Mouse (Mus musculus) c-Kit-negative CD71-positive TER-119-positive erythroid progenitor cells, embryonic 14.5 days (primary cell): ENCODE measurements at regions not wholly inside any gene's neighbourhood (a gene's known extent, or its start where the extent isn't known, plus 50 kb on each side); places are given as distances from the start of the nearest gene placed in this dataset.
"Not testable (repeated sequence)": the region's sequence is repeated elsewhere in the genome, so short reads cannot be mapped to it uniquely, and the experiment has no call there.

ENCODE experiments used
- DNase-seq: peaks from one replicate; pipeline ENCODE4 v3.0.0-alpha.2; 2013; ENCODE audit warnings: low read depth, low spot score

DNA sequence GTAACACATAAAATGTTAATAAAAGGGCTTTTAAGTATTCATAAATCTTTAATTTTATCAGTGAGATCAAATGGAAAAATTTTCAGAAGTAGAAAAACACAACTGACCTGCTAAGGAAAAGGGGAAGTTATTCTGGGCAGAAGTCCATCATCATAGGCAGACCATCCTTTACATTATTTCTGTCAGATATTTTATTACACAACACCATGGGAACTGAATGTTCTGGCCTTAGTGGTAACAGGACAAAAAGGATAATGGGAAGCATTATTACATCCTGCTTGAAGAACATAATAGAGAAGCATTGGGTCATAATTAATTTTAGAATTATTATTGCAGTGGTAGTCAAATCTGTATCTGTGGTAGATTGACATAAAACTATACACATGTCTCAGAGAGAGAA, 603.5 kb upstream of the Gje1 start:
- no peak for DNase-seq

DNA sequence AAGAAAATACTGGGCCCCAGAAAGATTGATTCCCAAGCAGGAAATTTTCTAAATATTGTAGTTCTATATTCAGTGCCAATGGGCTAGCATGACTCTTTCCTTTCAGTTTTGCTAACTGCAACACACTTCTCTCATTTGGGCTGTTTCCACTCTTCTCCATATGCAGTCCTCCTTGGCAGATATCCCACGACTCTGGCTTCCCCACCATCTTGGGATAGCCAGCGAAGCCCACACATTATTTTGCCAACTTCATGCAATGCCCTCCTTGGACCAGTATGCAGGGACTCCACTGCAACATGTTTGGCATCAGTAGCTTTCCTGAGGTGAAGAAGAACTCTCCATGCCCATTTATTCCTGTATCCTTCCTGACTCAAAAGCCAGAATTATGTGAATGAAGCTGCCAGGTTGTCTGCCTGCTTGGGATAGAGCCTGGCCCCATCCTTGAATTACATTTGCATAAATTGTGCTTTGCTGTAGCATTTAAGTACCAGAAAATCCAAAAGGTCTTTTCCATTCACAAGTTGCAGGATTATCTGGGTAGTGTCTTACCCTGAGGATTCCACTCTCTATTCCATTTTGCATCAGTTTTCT, 599.1 kb upstream of the Gje1 start:
- DNase-seq = no peak

DNA sequence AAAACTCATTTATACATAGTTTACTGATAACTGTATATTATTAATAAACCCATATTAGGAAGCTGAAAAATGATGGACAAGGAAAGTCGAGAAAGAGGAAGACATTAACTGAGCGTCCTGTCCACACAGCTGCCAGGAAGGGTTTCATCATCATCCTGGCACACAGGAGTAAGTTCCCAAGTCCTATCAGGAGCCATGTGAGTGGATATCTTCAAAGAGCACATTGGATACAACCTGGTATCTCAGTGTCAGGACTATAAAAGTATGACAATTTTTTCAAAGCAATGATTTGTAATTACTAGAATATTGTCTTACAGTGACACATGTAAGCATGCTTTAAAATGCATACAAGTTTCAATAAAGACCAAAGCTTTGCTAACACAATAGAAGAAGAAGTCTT, 592.6 kb upstream of the Gje1 start:
- DNase-seq = no peak

DNA sequence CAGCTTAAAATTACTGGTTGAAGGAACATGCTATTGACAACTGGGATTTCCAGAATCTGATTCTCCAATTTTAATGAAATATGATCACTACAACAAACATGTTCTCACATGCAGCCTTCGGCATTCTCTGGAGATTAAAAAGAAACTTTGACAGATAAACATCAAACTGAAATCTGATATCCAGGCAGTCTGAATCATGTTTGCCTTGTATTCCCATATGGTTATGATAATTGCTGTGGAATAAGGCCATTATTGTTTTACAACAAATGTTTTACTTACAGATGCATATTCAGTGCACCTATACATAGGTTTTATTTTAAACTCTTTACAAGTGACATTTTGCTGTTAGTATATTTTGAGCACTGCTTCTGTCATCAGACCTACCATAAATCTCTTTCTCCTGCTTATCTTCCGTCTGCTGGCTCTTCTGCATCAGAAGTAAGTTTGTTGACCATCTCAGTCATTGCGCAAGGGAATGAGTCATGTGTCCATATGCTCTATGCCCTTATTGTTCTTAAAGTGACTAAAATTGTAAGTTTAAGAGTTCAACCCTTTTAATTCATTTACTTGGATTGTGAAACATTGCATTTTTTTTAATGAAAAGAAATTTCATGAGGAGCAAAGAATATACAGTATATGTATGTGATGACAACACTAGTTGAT, 587.9 kb upstream of the Gje1 start:
- no peak for DNase-seq

DNA sequence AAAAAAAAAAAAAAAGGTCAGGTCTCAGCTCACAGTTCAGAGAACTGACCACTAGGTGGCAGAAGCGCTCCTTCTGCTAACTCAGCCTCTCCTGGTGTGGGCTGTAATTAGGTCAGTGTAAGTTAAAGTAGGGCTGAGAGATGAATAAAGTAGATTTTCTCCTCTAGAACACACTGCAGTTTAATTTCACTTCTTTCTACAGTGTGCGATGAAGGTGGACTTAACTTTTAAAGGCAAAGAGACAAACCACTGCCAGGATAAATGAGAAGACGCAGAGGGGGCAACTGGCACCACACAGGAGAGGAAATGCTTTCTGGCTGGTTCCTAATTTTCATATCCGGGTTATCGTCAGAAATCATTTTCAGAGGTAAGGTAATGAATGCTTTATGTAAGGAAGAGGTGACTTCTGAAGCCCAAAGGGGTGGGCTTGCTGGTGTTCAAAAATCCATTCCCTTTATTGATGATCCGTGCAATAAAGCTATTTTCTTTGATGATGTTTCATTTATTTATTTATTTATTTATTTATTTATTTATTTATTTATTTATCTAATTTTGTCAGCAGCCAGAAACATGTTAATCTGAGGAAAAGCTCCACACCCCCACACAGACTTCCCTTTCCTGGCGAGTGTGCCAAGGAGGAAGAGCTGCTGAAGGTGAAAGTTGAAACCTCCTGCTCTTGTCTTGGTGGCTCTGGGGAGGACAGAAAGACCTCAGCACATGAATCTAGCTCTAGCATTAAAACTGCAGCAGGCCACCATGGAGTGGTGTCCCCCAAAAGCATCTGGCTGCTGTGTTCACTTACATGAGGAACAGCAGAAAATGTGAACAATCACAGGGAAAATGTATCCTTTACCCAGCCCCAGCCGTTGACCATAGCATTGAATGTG, 582.4 kb upstream of the Gje1 start:
- DNase-seq = peak; percentile 0

DNA sequence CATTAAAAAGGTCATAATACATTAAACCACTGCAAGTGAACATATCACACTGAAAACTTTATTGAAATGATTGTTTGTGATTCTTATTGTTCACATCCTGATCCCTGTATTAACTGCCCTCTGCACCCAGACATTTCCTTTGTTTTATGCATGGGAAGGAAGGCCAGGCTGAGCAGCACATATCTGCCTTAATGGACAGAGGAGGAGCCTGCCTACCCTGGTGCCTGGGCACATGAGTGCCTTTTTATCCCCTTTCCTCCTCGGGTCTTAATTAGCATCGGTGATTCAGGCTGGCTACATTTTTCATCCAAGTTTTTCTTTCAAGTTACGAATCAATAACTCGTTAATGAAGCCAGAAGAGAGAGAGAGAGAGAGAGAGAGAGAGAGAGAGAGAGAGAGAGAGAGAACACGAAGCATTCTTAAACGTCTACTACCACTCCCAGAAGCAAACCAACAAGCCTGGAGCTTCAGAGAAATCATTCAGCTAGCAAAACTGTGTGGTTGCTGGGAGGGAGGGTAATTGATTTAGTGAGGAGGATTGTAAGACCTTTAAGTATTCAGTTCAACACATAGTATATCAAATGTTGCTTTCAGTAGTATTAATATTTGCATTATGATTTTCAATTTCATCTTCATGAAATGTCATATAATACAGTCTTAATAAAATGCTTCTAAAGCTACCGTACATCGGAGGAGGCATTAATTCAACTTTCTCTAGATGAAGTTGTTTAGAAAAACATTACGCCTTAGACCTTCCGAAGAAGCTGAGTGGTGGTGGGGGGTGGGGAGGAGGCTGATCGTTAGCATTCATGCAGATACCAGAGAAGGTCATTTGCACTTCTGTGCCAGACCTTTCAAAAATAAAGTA, 581.6 kb upstream of the Gje1 start:
- DNase-seq = no peak

DNA sequence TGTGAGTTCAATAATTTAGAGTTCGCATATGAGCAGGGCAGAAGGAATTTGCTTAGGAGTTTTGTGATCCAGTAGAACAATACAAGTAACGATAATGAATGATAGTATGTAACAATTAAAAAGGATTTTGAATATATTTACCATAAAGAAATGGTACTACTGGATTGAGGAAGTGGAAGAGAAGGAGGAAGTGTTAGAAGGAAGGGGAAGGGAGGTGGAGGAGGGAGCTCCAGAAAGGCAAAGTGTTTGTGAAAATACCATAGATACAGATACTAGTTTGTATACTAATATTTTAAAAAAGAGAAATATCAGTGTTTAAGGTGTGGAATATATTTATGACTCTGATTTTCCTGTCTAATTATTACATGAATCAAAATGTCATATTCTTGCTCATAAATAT, 579.2 kb upstream of the Gje1 start:
- DNase-seq = no peak

DNA sequence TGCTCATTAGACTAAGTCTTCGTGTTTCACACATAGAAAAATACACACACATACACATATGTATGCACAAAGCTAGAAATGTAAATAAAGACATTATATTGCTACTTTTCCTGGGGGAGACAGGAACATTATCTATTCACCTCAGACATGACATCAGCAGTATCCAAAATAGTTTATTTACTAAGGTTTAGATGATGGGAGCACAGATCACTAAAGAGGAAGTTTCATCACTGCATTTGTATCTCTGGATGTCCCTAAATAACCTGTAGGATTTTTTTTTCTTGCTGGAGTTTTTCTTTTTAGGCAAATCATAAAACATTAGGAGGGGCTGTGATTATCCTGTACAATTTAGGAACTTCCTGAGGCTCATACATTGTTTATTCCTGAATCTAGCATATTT, 576.1 kb upstream of the Gje1 start:
- DNase-seq = no peak

DNA sequence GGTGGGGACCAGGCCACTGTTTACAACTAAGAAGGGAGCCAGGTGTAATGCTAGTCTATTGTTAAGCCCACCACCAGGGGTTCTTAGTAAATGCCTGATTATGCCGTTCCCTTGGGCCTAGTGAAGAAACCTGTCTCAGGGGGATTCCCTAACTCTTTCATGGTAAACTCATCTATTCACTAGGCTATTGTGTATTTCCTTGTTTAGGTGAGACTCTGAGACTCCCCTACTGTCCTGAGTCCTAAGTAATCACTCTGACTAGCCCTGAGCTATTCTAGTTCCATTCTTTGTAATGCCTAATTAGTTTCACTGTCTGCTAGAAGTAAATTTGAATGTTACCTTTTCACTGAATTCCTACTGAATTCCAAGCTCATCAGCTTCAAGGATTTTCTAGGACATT, 545.3 kb upstream of the Gje1 start:
- DNase-seq = not testable (repeated sequence)

DNA sequence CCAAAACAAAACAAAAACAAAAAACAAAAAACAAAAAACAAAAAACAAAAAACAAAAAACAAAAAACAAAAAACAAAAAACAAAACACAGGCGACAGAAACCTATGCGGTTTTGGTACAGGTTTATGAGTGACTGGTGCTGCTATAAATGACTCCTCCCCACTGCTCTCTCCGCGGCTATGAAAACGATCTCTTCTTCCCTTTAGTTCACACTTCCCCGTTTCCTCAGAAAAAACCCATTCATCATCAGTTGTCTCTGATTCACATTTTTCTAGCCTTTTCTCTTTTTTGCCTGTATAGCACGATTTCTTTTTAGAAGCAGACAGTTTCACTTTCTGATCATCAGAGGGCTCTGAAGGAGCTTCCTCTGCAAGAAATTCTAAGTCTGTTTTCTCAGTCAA, 544.3 kb upstream of the Gje1 start:
- not testable (repeated sequence) for DNase-seq

DNA sequence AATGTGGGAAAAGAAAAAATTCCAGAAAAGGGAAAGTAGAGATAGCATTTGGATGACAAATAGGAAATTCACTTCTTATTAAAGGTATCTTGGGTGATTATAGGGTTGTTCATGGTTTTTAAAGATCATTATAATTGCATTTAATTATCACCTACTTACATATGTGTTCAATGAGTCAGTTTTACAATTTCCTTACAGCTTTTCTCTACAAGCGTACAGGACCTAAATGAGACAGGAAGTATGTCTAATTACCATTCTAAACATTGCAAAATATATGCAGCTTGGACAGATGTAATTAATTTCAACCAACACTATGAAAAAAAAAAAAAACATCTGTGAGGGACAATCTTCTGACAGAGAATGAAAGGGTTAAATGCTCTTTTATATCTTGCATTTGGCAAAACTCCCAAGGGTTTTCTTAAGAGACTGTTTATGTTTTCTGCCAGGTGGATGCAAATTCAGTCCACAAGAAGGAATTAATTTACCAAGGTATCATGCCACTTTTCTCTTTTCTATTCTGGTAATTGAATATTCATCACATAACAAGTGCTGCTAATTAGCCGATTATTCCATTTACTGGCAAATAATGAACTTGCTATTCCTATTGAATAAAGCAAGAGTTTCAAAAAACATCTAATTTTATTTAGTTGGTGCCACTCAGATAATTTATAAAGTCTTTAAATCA, 531.5 kb upstream of the Gje1 start:
- DNase-seq = no peak

DNA sequence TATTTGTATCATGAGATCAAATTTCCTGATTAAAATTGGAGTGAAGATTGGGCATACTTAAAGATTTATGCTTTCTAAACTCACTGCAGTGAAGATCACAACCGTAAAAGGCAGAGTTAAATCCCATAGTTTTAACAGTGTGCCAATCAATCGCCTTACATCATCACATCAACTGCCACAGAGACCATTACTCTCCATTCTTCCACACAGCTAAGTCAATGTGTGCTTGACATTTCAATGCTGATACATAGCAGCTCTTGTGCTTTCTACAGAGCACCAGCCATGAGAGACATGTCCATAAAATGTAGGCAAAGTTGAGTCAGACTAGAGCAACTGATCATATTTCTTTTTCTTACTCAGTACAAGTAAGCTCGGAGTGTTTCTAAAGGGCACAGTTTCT, 530.9 kb upstream of the Gje1 start:
- DNase-seq = no peak

DNA sequence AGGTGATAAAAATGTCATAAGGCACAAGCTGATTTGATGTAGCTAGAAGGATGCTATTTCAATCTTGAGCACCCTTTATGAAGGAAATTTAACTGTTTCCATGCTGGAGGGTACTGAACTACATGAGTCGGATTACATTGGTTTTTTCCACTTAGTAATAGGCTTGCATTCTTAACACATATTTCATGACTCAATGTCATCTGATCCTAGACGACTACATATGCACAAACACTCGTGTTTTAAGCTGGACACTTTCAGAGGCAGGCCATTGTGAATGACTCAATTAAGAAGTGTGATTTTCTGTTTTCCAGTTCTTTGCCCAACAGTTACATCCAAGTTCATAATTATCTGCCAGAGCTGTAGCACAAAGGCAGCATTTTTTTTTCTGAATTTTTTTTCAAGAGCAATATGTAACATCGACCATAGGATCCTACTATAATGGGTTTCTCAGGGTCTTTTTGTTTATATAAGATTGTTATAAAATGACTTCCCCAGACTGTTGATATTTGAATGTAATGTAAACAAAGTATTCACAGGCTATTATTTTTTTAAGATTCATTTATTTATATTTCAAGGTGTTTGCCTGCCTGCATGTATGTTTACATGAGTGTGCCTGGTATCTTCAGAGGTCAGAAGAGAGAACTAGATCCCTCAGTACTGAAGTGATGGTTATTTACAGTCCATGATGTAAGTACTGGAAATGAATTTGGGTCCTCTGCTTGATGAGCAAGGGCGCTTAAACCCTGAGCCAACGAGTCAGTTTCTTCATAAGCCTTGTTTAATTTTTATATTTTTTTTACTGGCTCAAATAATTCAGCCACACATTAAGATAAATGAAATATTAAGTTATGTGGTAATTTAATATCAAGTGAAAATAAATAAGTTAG, 526.6 kb upstream of the Gje1 start:
- DNase-seq = no peak

DNA sequence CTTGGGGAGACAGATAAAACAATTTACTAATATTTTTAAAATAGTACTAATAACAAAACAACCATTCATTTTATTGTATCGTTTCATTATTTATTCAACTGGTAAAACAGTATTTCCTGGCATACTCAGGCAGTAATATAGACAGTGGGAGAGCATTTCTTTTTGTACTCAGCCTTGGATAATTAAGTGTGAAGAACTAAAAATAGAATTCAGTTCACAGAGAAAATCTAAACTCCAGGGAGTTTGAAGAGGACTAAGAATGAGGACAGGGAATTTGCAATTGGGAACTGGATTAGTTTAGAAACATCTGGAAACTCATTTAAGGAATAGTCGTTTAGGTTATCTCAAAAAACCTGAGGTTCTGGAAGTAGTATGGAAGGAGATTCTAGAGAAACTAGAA, 525.4 kb upstream of the Gje1 start:
- no peak for DNase-seq

DNA sequence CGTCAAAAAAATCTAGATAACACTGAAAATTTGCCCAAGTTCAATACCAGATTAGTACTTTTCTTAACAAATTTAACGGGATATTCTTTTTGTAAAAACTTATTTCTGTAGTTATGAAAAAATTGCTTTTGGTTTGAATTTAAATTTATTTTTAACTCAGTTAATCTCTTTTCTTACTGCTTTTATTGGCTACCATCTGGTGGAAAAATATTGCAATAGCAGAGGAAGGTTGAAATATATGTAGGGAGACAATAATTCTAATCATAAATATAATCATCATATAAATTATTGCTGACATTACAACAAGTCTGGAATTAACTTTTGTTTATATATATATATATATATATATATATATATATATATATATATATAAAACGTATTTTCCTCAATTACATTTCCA, 500.9 kb upstream of the Gje1 start:
- no peak for DNase-seq

DNA sequence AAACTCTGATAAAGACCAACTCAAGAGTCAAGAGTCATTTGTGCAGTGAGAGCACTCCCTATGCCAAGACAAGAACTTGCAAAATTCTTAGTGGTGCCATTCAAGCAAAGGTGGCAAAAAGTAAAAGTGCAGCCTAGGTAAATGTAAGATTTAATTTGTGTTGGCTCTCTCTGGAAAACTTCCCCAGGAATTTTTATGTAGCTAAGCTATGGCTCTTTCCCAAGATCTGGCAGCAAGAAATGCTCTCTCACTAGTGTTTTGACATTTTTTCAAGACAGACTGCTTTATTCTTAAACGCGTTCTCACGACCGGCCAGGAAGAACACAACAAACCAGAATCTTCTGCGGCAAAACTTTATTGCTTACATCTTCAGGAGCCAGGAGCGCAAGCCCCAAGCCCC, 461.6 kb upstream of the Gje1 start:
- DNase-seq = no peak

DNA sequence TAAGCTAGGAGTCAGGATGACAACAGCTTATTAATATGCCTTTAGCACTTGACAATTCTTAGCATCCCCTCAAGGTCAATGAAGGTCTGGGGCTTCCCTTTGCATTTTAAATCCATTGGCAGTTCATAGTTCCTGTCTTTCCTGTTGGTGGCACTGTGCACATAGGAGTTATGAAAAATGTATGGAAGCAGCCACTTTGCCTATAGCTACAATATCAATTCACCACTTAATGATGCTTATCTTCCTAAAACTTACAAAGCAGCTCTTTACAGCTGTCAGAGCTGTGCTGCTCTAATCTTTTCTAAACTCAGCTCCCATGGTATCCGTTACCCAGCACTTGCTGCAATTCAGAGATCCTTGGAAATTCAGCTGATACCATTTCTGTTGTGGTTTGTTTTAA, 456.4 kb upstream of the Gje1 start:
- no peak for DNase-seq

DNA sequence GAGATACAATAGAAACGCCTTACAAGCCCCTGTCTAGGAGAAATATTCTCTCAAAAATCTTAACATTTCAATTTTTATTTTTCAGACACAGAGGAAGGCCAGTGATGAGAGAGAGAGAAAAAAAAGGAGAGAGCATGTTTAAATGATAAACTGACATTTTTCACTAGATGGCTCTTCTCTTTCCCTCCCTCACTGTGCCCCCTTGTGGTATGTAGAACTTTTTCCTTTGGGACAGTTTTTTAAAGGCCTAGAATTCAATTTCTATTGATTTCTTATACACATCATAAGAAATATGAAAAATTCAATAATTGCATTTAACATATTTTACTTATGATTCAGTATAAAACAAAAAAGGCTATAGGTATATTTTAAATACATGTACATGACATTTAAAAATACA, 454.5 kb upstream of the Gje1 start:
- no peak for DNase-seq

DNA sequence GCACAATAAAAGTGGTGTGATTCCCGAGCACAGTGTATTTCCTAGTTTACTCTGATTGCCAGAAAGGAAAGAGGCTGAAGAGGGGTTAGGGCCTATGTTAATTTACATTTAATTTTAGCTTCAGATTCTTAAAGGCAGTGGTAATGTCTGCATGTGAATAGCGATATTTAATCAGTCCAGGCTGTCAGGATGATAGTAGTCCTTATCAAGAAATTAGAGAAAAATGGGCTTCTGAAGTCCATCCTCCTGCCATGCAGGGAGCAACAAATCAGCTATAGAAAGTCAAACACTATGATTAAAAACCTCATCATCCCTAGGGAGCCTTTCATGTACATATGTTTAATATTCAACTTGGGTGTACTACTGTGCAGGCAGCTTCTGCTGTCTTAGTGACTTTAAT, 422.7 kb upstream of the Gje1 start:
- no peak for DNase-seq
